In genomic region chr12:82723017-82723540, GRCm38 (mm10) we compare ENCODE assay signal across 18 mouse cellular contexts.
"Had no signal": no experiment of that assay in that cellular context is flagged by ENCODE, and none has a peak within 500 bp of the region (broad histone marks: within the 10 kb centered on the region; RNA-seq: fewer than 3 reads in every experiment).

No protein-coding gene starts in this region.

- H3K9me3 ChIP-seq: kidney, embryonic 15.5 days; limb, embryonic 12.5 days; limb, embryonic 15.5 days; stomach, embryonic 15.5 days had no signal

- H3K9ac ChIP-seq: kidney, embryonic 15.5 days; limb, embryonic 12.5 days; limb, embryonic 15.5 days; liver, embryonic 14.5 days; liver, postnatal 0 days; lung, embryonic 14.5 days; stomach, embryonic 15.5 days had no signal

- H3K27me3 ChIP-seq: kidney, embryonic 15.5 days; limb, embryonic 12.5 days; limb, embryonic 15.5 days; stomach, embryonic 15.5 days had no signal

- H3K27ac ChIP-seq: kidney, embryonic 15.5 days; limb, embryonic 12.5 days; limb, embryonic 15.5 days; liver, embryonic 14.5 days; stomach, embryonic 15.5 days had no signal

- H3K4me2 ChIP-seq: kidney, embryonic 15.5 days; limb, embryonic 12.5 days; limb, embryonic 15.5 days; liver, embryonic 11.5 days; lung, embryonic 14.5 days; midbrain, embryonic 11.5 days; stomach, embryonic 15.5 days had no signal

- H3K4me1 ChIP-seq: kidney, embryonic 15.5 days; limb, embryonic 12.5 days; limb, embryonic 15.5 days; stomach, embryonic 15.5 days had no signal

- ATAC-seq: liver, postnatal 0 days; lung, postnatal 0 days had no signal

- DNase-seq: kidney, postnatal 14 days; kidney, postnatal 4 days; left cerebral cortex, postnatal 4 days; liver, postnatal 0 days; lung, embryonic 14.5 days; lung, postnatal 4 days; midbrain, embryonic 14.5 days; right cerebral cortex, postnatal 25 days; spleen, adult 18-20 months; thymus, postnatal 25 days had no signal

- H3K4me3 ChIP-seq: kidney, embryonic 15.5 days; limb, embryonic 12.5 days; limb, embryonic 15.5 days; stomach, embryonic 15.5 days had no signal

- H3K36me3 ChIP-seq: kidney, embryonic 15.5 days; limb, embryonic 12.5 days; limb, embryonic 15.5 days; stomach, embryonic 15.5 days had no signal
